Mouse (Mus musculus): Measurements from ENCODE around the gene Lcn2. TPM values are rescaled to one million over a fixed set of nuclear protein-coding genes. Genes with fewer than 3 reads are reported as not detected.

The Lcn2 gene
- polyA plus RNA-seq, 1 experiment from 2014 or later: 419 TPM

- H3K9me3 ChIP-seq (ENCODE audit: low read length): no peaks in the 10 kb centered on the region
- TF ChIP-seq EP300 (IDR thresholded peaks at IDR 0.05; ENCODE audit: low read depth) (no peak), CTCF (IDR thresholded peaks at IDR 0.05; ENCODE audit: low read depth) (no peak)
- WGBS (ENCODE audit: insufficient replicate concordance): 75% methylated on average over 4 of the region's 4 CpGs
- H3K4me2 ChIP-seq (ENCODE audit: low read depth, low read length): no peak overlapping the region
- DNase-seq: no peak
- ATAC-seq: no peak
- no peaks in the 10 kb centered on the region for H3K27me3 ChIP-seq (ENCODE audit: insufficient read depth, low read length)
- no peak overlapping the region for H3K9ac ChIP-seq (replicated peaks)
- H3K4me1 ChIP-seq (ENCODE audit: insufficient read depth): no peaks in the 10 kb centered on the region
- H3K36me3 ChIP-seq (replicated peaks; ENCODE audit: insufficient read depth, low read length): no peaks in the 10 kb centered on the region
- H3K27ac ChIP-seq (ENCODE audit: low read depth): no peak overlapping the region
- H3K4me3 ChIP-seq (ENCODE audit: low read depth, low read length): no peak overlapping the region
These were observed 46.0 kb downstream of the Lcn2 start for GRCm38 (mm10) chr2:32342039-32342438.

DNA sequence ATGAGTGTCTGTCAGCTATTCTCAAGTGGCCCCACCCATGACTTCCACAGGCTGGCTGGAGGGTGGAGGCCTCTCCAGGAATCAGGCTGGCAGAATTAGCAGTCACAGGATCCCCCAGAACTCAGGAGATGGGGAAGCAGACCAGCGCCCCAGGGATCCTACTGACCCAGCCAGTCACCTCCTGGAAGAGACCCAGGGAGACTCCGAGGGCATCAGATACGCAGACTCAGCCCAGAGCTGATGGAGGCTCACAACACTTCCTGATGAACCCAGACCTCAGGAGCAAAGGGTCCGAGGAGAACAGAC is 46.5 kb downstream of the Lcn2 start:
- Histone ChIP-seq H3K9ac (replicated peaks) (no peak overlapping the region), H3K4me2 (ENCODE audit: low read depth, low read length) (no peak overlapping the region), H3K36me3 (replicated peaks; ENCODE audit: insufficient read depth, low read length) (no peaks in the 10 kb centered on the region), H3K27ac (ENCODE audit: low read depth) (no peak overlapping the region), H3K4me1 (ENCODE audit: insufficient read depth) (no peaks in the 10 kb centered on the region), H3K9me3 (ENCODE audit: low read length) (no peaks in the 10 kb centered on the region), H3K27me3 (ENCODE audit: insufficient read depth, low read length) (no peaks in the 10 kb centered on the region), H3K4me3 (ENCODE audit: low read depth, low read length) (no peak overlapping the region)
- WGBS (ENCODE audit: insufficient replicate concordance): 73% methylated on average over 4 of the region's 4 CpGs
- no peak for ATAC-seq
- TF ChIP-seq CTCF (IDR thresholded peaks at IDR 0.05; ENCODE audit: low read depth): no peak
- no peak for DNase-seq

GRCm38 (mm10) chr2:32340836-32341633 is 47.0 kb downstream of the Lcn2 start:
- TF ChIP-seq EP300 (IDR thresholded peaks at IDR 0.05; ENCODE audit: low read depth) (no peak), CTCF (IDR thresholded peaks at IDR 0.05; ENCODE audit: low read depth) (no peak)
- ATAC-seq (no peak), DNase-seq (no peak)
- Histone ChIP-seq H3K9me3 (ENCODE audit: low read length) (no peaks in the 10 kb centered on the region), H3K9ac (replicated peaks) (no peak overlapping the region), H3K27ac (ENCODE audit: low read depth) (no peak overlapping the region), H3K36me3 (replicated peaks; ENCODE audit: insufficient read depth, low read length) (no peaks in the 10 kb centered on the region), H3K4me2 (ENCODE audit: low read depth, low read length) (no peak overlapping the region), H3K4me3 (ENCODE audit: low read depth, low read length) (no peak overlapping the region), H3K27me3 (ENCODE audit: insufficient read depth, low read length) (no peaks in the 10 kb centered on the region), H3K4me1 (ENCODE audit: insufficient read depth) (no peaks in the 10 kb centered on the region)
- WGBS (ENCODE audit: insufficient replicate concordance): 75% methylated on average over 13 of the region's 13 CpGs

DNA sequence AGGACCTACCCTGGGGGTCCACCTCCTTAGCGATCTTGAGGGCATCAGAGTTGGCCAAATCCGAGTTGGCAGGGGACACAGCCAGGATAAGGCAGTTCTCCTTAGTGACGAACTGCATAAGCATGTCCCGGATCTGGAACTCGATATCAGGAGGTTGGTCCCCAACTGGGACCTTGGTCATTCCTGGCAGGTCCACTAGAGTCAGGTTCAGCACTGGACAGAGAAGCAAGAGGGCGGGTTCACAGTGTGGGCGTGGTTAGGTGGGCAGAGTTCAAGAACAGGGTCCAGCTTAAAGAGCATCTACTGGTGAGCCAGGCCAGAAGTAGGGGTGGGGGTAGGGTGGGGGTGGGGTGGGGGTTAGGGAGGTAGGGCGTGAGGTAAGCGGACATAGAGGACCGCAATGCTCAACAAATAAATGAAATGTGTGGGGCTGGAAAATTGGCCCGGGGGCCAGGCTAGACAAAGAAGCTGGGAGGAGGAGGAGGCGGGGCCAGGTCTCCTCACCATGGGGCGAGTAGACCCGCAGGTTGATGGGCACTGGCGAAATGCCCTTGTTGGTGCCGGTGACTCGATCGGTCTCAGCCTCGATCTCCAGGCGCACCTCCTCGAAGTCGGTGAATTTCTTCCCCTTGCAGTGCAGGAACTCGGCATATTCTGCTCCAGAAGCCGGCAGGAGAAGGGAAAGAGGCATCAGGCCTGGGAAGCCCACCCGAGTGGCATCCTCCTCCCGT is 48.0 kb downstream of the Lcn2 start:
- DNase-seq: no peak
- Histone ChIP-seq H3K4me1 (ENCODE audit: insufficient read depth) (no peaks in the 10 kb centered on the region), H3K4me3 (ENCODE audit: low read depth, low read length) (no peak overlapping the region), H3K4me2 (ENCODE audit: low read depth, low read length) (no peak overlapping the region), H3K27me3 (ENCODE audit: insufficient read depth, low read length) (no peaks in the 10 kb centered on the region), H3K27ac (ENCODE audit: low read depth) (no peak overlapping the region), H3K36me3 (replicated peaks; ENCODE audit: insufficient read depth, low read length) (no peaks in the 10 kb centered on the region), H3K9me3 (ENCODE audit: low read length) (no peaks in the 10 kb centered on the region), H3K9ac (replicated peaks) (no peak overlapping the region)
- TF ChIP-seq CTCF (IDR thresholded peaks at IDR 0.05; ENCODE audit: low read depth): no peak
- TF ChIP-seq EP300 (IDR thresholded peaks at IDR 0.05; ENCODE audit: low read depth): no peak
- ATAC-seq: no peak
- 38% methylated on average over 26 of the region's 26 CpGs for WGBS (ENCODE audit: insufficient replicate concordance)

DNA sequence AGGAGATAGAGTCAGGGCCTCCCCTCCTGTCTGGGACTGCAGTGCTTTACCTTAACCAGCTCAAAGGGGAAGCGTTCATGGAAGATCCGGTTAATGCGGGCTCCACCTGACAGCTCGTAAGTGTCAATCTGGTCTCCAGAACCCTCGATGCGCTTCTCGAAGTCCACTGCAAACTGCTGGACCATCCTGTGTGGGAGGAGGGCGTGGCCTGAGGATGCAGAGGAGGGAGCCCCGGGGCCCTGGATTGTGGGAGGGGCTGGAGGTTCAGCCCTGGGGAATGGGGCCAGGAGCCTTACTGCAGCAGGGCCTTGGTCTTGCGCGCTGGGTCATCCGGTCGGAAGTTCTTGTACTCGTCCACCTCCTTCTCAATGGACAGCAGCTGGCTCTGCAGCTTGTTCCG is 52.2 kb downstream of the Lcn2 start:
- 44% methylated on average over 15 of the region's 15 CpGs for WGBS (ENCODE audit: insufficient replicate concordance)
- no peak overlapping the region for H3K27ac ChIP-seq (ENCODE audit: low read depth)
- no peaks in the 10 kb centered on the region for H3K36me3 ChIP-seq (replicated peaks; ENCODE audit: insufficient read depth, low read length)
- TF ChIP-seq EP300 (IDR thresholded peaks at IDR 0.05; ENCODE audit: low read depth): no peak
- TF ChIP-seq CTCF (IDR thresholded peaks at IDR 0.05; ENCODE audit: low read depth): no peak
- ATAC-seq (no peak), DNase-seq (no peak)
- H3K9ac ChIP-seq (replicated peaks): no peak overlapping the region
- H3K9me3 ChIP-seq (ENCODE audit: low read length): no peaks in the 10 kb centered on the region
- H3K4me3 ChIP-seq (ENCODE audit: low read depth, low read length): no peak overlapping the region
- no peaks in the 10 kb centered on the region for H3K4me1 ChIP-seq (ENCODE audit: insufficient read depth)
- no peak overlapping the region for H3K4me2 ChIP-seq (ENCODE audit: low read depth, low read length)
- 0 out of 2 replicates have a peak, but pooled peaks cover 2% of the 10 kb centered on the region for H3K27me3 ChIP-seq (ENCODE audit: insufficient read depth, low read length)

Other genes starting within 250 kb of the Lcn2 start
- gene Prrc2b, start 237.2 kb downstream of the Lcn2 start, polyA plus RNA-seq (2015; fragmentation: Nextera tagmentation; extraction: Ambion mirVana): 7.5 and 8.4 TPM in 2 replicates
- 6.3 and 6.4 TPM in 2 replicates for gene Pomt1, start 151.7 kb downstream of the Lcn2 start, polyA plus RNA-seq (2015; fragmentation: Nextera tagmentation; extraction: Ambion mirVana)
- gene Uck1, start 128.1 kb downstream of the Lcn2 start, polyA plus RNA-seq (2015; fragmentation: Nextera tagmentation; extraction: Ambion mirVana): 26.9 and 33.3 TPM in 2 replicates
- 5.8 and 7.0 TPM in 2 replicates for gene Golga2, start 100.9 kb downstream of the Lcn2 start, polyA plus RNA-seq (2015; fragmentation: Nextera tagmentation; extraction: Ambion mirVana)
- 188 and 209 TPM in 2 replicates for gene Swi5, start 100.2 kb downstream of the Lcn2 start, polyA plus RNA-seq (2015; fragmentation: Nextera tagmentation; extraction: Ambion mirVana)
- 9.0 and 9.9 TPM in 2 replicates for gene Ciz1, start 35.9 kb downstream of the Lcn2 start, polyA plus RNA-seq (2015; fragmentation: Nextera tagmentation; extraction: Ambion mirVana)
- 0.06 and 0.25 TPM in 2 replicates for gene Dnm1, start 34.9 kb downstream of the Lcn2 start, polyA plus RNA-seq (2015; fragmentation: Nextera tagmentation; extraction: Ambion mirVana)
- 30.1 and 32.2 TPM in 2 replicates for gene 1110008P14Rik, start 6.3 kb downstream of the Lcn2 start, polyA plus RNA-seq (2015; fragmentation: Nextera tagmentation; extraction: Ambion mirVana)
- gene Ptges2, start 7.6 kb upstream of the Lcn2 start, polyA plus RNA-seq (2015; fragmentation: Nextera tagmentation; extraction: Ambion mirVana): 13.8 and 15.7 TPM in 2 replicates
- gene Naif1, start 62.2 kb upstream of the Lcn2 start, polyA plus RNA-seq (2015; fragmentation: Nextera tagmentation; extraction: Ambion mirVana): 1.6 and 1.8 TPM in 2 replicates
- 32.4 and 36.9 TPM in 2 replicates for gene Slc25a25, start 63.2 kb upstream of the Lcn2 start, polyA plus RNA-seq (2015; fragmentation: Nextera tagmentation; extraction: Ambion mirVana)
- 4.8 and 6.1 TPM in 2 replicates for gene Fam102a, start 147.1 kb upstream of the Lcn2 start, polyA plus RNA-seq (2015; fragmentation: Nextera tagmentation; extraction: Ambion mirVana)
- gene Dpm2, start 182.6 kb upstream of the Lcn2 start, polyA plus RNA-seq (2015; fragmentation: Nextera tagmentation; extraction: Ambion mirVana): 37.0 and 41.7 TPM in 2 replicates
- not detected in 2 replicates for gene Pip5kl1, start 186.5 kb upstream of the Lcn2 start, polyA plus RNA-seq (2015; fragmentation: Nextera tagmentation; extraction: Ambion mirVana)
- gene 9430097D07Rik, start 187.4 kb upstream of the Lcn2 start, polyA plus RNA-seq (2015; fragmentation: Nextera tagmentation; extraction: Ambion mirVana): not detected in 2 replicates
- gene St6galnac4, start 198.8 kb upstream of the Lcn2 start, polyA plus RNA-seq (2015; fragmentation: Nextera tagmentation; extraction: Ambion mirVana): 4.3 and 5.8 TPM in 2 replicates
- gene St6galnac6, start 211.5 kb upstream of the Lcn2 start, polyA plus RNA-seq (2015; fragmentation: Nextera tagmentation; extraction: Ambion mirVana): 14.0 and 15.9 TPM in 2 replicates
- 1.3 and 5.9 TPM in 2 replicates for gene Ak1, start 233.5 kb upstream of the Lcn2 start, polyA plus RNA-seq (2015; fragmentation: Nextera tagmentation; extraction: Ambion mirVana)